Mouse (Mus musculus) neural tube, embryonic 11.5 days (tissue): ENCODE measurements around the gene Phka1. TPM values are rescaled to one million over a fixed set of nuclear protein-coding genes. Genes with fewer than 3 reads are reported as not detected.

Experiments
- ATAC-seq: fragments of 200-750 bp; cut with Nextera tagmentation; 2 replicates; pipeline ENCODE4 v1.8.0; 2017; ENCODE audit warnings: moderate number of reproducible peaks, mild to moderate bottlenecking, moderate TSS enrichment, moderate library complexity; ENCODE audit not compliant: insufficient read depth, low FRiP score, low TSS enrichment
- DNase-seq: peaks from one replicate; pipeline ENCODE4 v3.0.0-alpha.2; 2015; ENCODE audit warnings: low spot score
- H3K27ac ChIP-seq: fragments of 300-500 bp; sonication (generic); 2 replicates; pipeline ENCODE4 v1.5.1; 2014; ENCODE audit warnings: low read depth, mild to moderate bottlenecking, low read length
- H3K27me3 ChIP-seq: fragments of 300-500 bp; sonication (generic); 2 replicates; pipeline ENCODE4 v1.6.1; 2014; ENCODE audit warnings: mild to moderate bottlenecking, low read length, mixed read lengths; ENCODE audit not compliant: control insufficient read depth, insufficient read depth
- H3K36me3 ChIP-seq: fragments of 300-500 bp; sonication (generic); 2 replicates; pipeline ENCODE4 v1.6.1; 2014; ENCODE audit warnings: mild to moderate bottlenecking, low read length, moderate library complexity, mixed read lengths; ENCODE audit not compliant: control insufficient read depth, insufficient read depth
- H3K4me1 ChIP-seq: fragments of 300-500 bp; sonication (generic); 2 replicates; pipeline ENCODE4 v1.6.1; 2014; ENCODE audit warnings: low read length, mixed read lengths; ENCODE audit not compliant: control insufficient read depth, insufficient read depth
- H3K4me2 ChIP-seq: fragments of 300-500 bp; sonication (generic); 2 replicates; pipeline ENCODE4 v1.6.1; 2014; ENCODE audit warnings: low read depth, mild to moderate bottlenecking, moderate library complexity
- H3K4me3 ChIP-seq: fragments of 300-500 bp; sonication (generic); 2 replicates; pipeline ENCODE4 v1.5.1; 2014; ENCODE audit warnings: low read depth, low read length
- H3K9ac ChIP-seq: fragments of 300-500 bp; sonication (generic); 2 replicates; pipeline ENCODE4 v1.6.1; 2014; ENCODE audit warnings: mild to moderate bottlenecking, low read length
- H3K9me3 ChIP-seq: fragments of 300-500 bp; sonication (generic); 2 replicates; pipeline ENCODE4 v1.6.1; 2016; ENCODE audit warnings: low read length; ENCODE audit not compliant: control insufficient read depth
- WGBS: fragments of 180-500 bp; shearing (Covaris S2); extraction: QIAGEN DNeasy Blood & Tissue Kit; methylation state at CpG from one replicate; pipeline ENCODE4 v1.1.7; 2014; 5-methylcytosine and 5-hydroxymethylcytosine counted together
- polyA plus RNA-seq: library from polyadenylated mRNA; unstranded; fragments of >200 nt; fragmentation: Nextera tagmentation; extraction: Ambion mirVana; gene quantifications from 2 replicates; pipeline ENCODE4 v1.2.1, GENCODE M21; 2014

The Phka1 gene
- polyA plus RNA-seq, 1 experiment from 2014 or later: 6.3 TPM

DNA sequence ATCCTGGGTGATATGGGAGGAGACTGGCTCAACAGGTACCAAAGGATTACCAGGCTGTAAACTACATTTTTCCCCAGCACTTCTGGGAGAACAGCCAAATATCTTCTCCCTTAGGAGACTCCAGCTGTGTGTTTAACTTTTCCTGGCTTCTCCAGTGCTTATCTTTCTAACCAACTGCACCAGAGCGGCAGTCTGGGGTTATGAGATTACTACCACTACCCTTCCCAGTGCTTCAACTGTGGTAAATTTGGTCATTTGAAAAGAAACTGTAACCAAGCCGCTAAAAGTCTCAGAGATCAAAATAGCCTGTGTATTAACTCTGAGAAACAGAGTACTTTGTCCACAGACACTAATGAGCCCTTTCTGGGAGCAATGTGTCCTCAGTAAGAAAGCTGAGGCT lies 42.8 kb downstream of the Phka1 start:
- 74% methylated on average over 2 of the region's 2 CpGs for WGBS
- no peaks in the 10 kb centered on the region for H3K9me3 ChIP-seq
- no peaks in the 10 kb centered on the region for H3K36me3 ChIP-seq
- no peak overlapping the region for H3K4me3 ChIP-seq
- H3K4me2 ChIP-seq: no peak overlapping the region
- H3K9ac ChIP-seq: no peak overlapping the region
- no peaks in the 10 kb centered on the region for H3K27me3 ChIP-seq
- ATAC-seq: no peak
- H3K4me1 ChIP-seq: no peaks in the 10 kb centered on the region
- H3K27ac ChIP-seq: no peak overlapping the region
- no peak for DNase-seq

DNA sequence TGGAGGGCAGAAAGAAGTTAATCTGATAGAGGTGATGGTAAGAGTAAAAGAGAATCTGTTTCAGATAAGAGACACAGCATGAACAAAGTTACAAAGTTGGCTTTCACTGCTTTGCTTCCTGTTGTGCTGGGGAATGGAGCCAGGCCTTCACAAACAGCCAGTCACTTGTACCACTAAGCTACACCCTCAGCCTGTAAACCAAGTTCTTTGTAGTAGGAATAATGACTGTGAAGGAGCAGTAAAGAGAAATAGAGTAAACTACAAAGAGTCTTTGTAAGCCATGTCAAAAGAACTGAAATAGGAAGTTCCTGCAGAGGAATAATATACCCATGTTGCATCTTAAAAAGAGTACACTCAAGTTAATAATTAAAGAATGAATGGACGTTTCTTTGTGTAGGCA lies 55.5 kb downstream of the Phka1 start:
- DNase-seq (no peak), ATAC-seq (no peak)
- H3K27me3 ChIP-seq: peaks cover 2% of the 10 kb centered on the region; the same call in 1 of the 2 replicates
- H3K36me3 ChIP-seq: no peaks in the 10 kb centered on the region
- H3K27ac ChIP-seq: no peak overlapping the region
- H3K4me2 ChIP-seq: no peak overlapping the region
- H3K4me3 ChIP-seq: no peak overlapping the region
- H3K9me3 ChIP-seq: no peaks in the 10 kb centered on the region
- no peaks in the 10 kb centered on the region for H3K4me1 ChIP-seq
- WGBS: 52% methylated on average over 1 of the region's 1 CpGs
- no peak overlapping the region for H3K9ac ChIP-seq

DNA sequence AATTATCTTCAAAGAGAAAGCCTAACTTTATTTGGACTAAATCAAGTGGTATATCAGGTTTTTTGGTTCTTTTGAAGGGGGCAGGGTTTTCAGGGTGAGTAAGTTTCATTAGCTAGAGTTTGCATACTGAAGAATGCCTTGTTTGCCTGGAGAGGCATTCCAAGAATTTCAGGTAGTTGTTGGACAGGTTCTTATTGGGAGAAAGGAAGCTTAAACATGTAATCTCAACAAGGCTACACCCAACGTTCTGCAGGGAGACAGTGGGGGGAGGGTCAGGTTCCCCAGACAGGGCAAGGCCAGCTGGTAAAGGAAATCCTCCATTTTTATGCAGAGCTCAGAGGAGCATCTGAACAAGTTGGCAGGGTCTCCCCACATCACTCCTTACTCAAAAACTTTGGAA lies 72.9 kb downstream of the Phka1 start:
- Histone ChIP-seq H3K4me2 (no peak overlapping the region), H3K4me1 (no peaks in the 10 kb centered on the region), H3K27ac (no peak overlapping the region), H3K36me3 (no peaks in the 10 kb centered on the region), H3K4me3 (no peak overlapping the region), H3K27me3 (no peaks in the 10 kb centered on the region), H3K9me3 (no peaks in the 10 kb centered on the region), H3K9ac (no peak overlapping the region)
- WGBS: 35% methylated on average over 1 of the region's 1 CpGs
- ATAC-seq: no peak
- no peak for DNase-seq

DNA sequence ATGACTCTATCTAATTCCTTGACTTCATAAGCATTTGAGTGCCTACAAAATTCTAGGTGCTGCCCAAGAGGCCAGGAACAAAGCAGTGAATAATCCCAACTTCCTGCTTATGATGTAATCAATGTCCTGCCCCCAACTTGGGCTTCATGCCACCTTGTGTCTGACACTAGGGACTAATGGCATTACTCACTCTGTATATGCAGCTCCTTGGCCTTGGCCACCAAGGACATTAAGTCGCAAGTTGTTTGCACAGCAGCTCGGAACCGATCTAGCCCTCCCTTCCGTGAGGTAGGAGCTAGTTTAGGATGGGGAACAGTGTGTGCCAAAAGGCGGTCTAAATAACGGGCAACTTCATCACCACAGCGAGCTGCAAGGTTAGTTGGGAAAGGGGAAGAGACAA lies 87.1 kb downstream of the Phka1 start:
- ATAC-seq (no peak), DNase-seq (no peak)
- no peaks in the 10 kb centered on the region for H3K9me3 ChIP-seq
- no peak overlapping the region for H3K27ac ChIP-seq
- no peak overlapping the region for H3K4me3 ChIP-seq
- H3K27me3 ChIP-seq: no peaks in the 10 kb centered on the region
- 90% methylated on average over 7 of the region's 7 CpGs for WGBS
- H3K36me3 ChIP-seq: no peaks in the 10 kb centered on the region
- no peaks in the 10 kb centered on the region for H3K4me1 ChIP-seq
- no peak overlapping the region for H3K4me2 ChIP-seq
- no peak overlapping the region for H3K9ac ChIP-seq

DNA sequence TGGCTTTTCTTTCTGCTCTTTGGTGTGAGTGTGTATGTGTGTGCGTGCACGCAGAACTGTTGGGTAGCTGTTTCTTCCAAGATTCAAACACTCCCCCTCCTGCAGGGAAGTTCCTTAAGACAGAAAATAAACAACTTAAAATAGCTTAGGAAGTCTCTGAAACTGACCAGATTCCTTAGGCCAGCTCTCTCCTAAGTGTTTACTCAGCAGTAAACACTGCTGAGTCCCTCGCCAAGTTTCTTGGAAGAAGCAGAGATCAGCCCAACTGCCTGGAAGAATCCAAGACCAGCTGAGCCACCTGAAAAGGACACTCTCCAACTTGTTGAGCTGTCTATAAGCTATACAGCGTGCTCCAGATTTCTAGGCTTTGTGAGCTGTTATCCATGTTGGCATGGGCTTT lies 134.8 kb downstream of the Phka1 start:
- Histone ChIP-seq H3K27ac (no peak overlapping the region), H3K9ac (no peak overlapping the region), H3K27me3 (no peaks in the 10 kb centered on the region), H3K9me3 (no peaks in the 10 kb centered on the region), H3K4me1 (no peaks in the 10 kb centered on the region), H3K36me3 (no peaks in the 10 kb centered on the region), H3K4me3 (no peak overlapping the region), H3K4me2 (no peak overlapping the region)
- 78% methylated on average over 4 of the region's 4 CpGs for WGBS
- DNase-seq: no peak
- ATAC-seq: no peak

DNA sequence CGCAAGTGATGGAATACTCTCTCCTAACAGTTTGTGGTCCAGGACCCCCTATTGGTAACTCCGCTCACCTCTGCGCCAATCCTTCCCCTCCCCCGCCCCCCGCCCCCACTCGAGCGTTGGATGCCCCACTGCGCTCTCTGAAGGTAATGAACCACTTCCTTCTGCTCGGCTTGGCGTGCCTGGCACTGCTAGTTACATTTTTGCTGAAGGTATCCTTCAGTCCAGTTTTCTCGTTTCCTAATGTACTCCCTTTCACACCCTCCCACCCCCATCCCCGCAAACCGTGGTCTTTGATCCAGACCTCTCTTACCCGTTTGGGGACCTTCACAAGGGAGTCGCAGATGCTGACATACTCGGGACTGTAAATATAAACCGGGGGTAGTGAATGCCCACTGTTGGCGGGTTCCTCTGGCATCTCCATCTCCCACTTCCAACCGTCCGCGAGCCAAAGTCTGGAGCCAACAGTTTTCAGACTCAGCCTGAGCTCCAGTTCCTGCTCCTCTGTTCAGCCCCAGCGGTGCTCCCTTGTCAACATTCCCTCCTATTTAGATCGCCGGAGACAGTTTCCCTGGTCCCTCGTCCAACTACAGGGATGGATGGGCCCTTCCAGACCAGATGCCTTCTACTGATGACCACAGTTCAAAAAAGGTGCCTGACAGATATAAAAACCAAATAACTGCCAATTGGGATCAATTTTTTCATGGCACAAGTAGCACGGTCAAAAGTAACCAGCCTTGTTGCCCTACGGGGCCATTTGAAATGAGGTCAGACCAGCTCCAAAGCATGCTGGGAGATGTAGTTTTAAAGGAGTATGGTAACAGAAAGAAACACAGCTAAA lies 139.2 kb downstream of the Phka1 start, which contains the start of gene Hdac8:
Gene Hdac8, minus strand, starts transcription at position 716 of the 838 bp plus-strand sequence.
- Histone ChIP-seq H3K27ac (no peak within 1 kb of the TSS), H3K9ac (peak within 1 kb of the TSS; percentile 28), H3K36me3 (no peaks in the 10 kb centered on the region), H3K4me2 (peak within 1 kb of the TSS; percentile 54), H3K4me3 (peak within 1 kb of the TSS; percentile 51), H3K4me1 (no peaks in the 10 kb centered on the region), H3K27me3 (no peaks in the 10 kb centered on the region), H3K9me3 (no peaks in the 10 kb centered on the region)
- DNase-seq (peak; percentile 62), ATAC-seq (peak; percentile 79)
- WGBS: 18% methylated on average over 27 of the region's 27 CpGs

DNA sequence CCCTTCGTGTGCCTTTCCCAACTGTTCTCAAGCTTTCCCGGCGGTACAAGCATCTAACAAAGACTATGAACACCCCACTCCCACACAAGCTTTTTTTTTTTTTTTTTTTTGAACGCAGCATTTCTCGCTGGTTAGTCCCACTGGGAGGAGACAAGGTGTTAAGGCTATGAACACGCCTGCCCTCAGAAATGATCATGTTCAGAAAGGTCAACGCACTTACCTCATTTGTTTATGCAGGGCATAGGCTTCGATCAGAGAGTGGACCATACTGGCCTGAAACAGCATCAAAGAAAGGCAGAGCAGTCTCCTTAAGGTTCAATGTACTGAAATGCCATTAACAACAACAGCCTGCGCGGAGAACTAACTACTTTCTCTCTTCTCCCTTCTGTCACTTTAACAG lies 139.9 kb downstream of the Phka1 start:
- DNase-seq (no peak), ATAC-seq (no peak)
- WGBS: 42% methylated on average over 10 of the region's 10 CpGs
- H3K4me1 ChIP-seq: no peaks in the 10 kb centered on the region
- H3K4me2 ChIP-seq: peak overlapping the region; percentile 54
- H3K36me3 ChIP-seq: no peaks in the 10 kb centered on the region
- H3K9ac ChIP-seq: no peak overlapping the region
- H3K27ac ChIP-seq: no peak overlapping the region
- peak overlapping the region; percentile 51 for H3K4me3 ChIP-seq
- H3K9me3 ChIP-seq: no peaks in the 10 kb centered on the region
- no peaks in the 10 kb centered on the region for H3K27me3 ChIP-seq

DNA sequence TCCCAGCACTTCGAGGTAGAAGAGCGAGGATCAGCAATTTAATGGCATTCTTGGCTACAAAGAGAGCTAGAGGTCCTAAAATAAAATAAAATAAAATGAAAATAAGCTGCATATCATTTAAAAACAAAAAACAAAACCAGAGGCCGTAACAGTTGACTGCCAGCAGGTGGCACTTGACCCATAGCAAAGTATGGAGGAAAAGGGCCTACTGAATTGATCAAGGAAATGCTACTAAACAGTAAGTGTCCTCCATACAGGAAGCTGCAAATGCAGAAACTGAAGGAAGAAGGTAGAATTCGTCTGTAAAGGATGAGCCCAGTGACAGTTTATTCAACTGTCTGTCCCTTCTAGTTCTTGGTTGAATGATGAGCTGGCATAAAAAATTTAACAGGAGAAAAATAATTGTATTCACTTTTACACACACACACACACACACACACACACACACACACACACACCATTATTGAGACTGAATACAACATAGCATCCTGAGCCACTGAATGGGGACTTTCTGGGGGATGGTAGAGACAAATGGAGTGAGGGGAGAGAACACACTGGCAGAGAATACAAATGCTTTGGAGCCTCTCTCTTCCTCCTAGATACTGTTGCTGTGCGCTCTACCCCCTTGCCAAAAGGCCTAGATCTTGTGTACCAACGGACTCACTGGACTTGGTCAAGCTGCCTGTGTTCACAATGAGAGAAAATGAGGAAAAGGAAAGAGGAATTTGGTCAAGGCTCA lies 149.9 kb downstream of the Phka1 start:
- 61% methylated on average over 6 of the region's 6 CpGs for WGBS
- no peak for DNase-seq

DNA sequence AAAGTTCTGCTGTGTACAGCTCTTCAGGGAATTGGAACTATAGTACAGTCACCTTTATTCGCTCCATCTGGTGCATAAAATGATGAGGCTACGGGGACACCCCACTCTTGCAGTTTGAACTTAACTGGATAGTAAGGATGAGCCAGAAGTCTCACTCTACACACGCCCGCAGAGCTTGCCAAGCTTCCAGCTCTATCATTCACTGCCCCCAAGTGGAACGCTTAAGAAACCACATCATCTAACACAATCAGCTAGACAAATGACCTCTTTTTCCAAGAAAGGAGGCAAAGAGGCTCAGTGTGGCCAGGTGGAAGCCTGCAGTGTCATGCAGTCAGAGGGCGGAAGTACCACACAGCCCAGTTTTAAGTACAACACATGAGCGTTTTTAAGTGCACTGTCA lies 158.5 kb downstream of the Phka1 start:
- WGBS: 73% methylated on average over 7 of the region's 7 CpGs
- ATAC-seq (no peak), DNase-seq (no peak)
- Histone ChIP-seq H3K27ac (no peak overlapping the region), H3K9me3 (no peaks in the 10 kb centered on the region), H3K9ac (no peak overlapping the region), H3K4me2 (no peak overlapping the region), H3K27me3 (no peaks in the 10 kb centered on the region), H3K4me1 (no peaks in the 10 kb centered on the region), H3K4me3 (no peak overlapping the region), H3K36me3 (no peaks in the 10 kb centered on the region)

More for the DNA sequence above, 149.9 kb downstream of the Phka1 start:
- Histone ChIP-seq H3K4me1 (no peaks in the 10 kb centered on the region), H3K4me3 (no peak overlapping the region), H3K27me3 (no peaks in the 10 kb centered on the region), H3K4me2 (no peak overlapping the region), H3K9me3 (no peaks in the 10 kb centered on the region), H3K36me3 (no peaks in the 10 kb centered on the region), H3K9ac (no peak overlapping the region), H3K27ac (no peak overlapping the region)
- ATAC-seq: no peak
